Mouse (Mus musculus) lung, postnatal 0 days (tissue): ENCODE measurements around the gene Nup214.
"Not testable (repeated sequence)": the region's sequence is repeated elsewhere in the genome, so short reads cannot be mapped to it uniquely, and the experiment has no call there.

Experiments
- CTCF ChIP-seq: IDR thresholded peaks from 2 replicates; pipeline ENCODE4 v1.5.1; 2016; ENCODE audit warnings: antibody characterized with exemption, mild to moderate bottlenecking
- EP300 ChIP-seq: IDR thresholded peaks from 2 replicates; pipeline ENCODE4 v1.6.1; 2016; ENCODE audit warnings: antibody characterized with exemption, mild to moderate bottlenecking, control low read depth

GRCm38 (mm10) chr2:32040646-32041045 is 66.4 kb downstream of the Nup214 start:
- TF ChIP-seq CTCF, EP300: not testable (repeated sequence)
